Mouse (Mus musculus): ENCODE measurements at regions not wholly inside any gene's neighbourhood (a gene's known extent, or its start where the extent isn't known, plus 50 kb on each side); places are given as distances from the start of the nearest gene placed in this dataset.
A peak's percentile ranks its signal among the peaks of the same experiment; 100 is the strongest.

DNA sequence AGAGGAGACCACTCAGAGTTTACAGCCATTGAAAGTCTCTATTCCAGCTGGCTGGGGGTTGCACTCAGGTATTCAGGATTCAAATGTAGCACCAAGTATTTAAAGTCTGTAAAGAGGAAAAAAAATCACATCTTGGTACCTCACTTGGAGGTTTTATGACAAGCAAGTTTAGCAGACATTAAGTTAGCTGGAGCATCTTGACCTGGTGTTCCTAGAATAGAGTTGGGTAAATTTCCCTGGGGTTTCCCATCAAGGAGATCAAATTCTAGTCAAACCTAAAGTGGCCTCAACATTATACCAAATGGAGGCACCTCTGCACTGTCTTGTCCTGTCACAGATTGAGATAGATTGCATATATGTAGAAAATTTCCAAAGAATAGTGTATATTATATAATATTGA is 93.8 kb upstream of the Fndc3a start:
- DNase-seq (ENCODE audit: low spot score) = no peak
- H3K36me3 ChIP-seq (ENCODE audit: control insufficient read depth, insufficient read depth, low read length) = no peaks in the 10 kb centered on the region
- H3K27ac ChIP-seq (replicated peaks; ENCODE audit: low read depth, low read length) = no peak overlapping the region
- no peak for ATAC-seq (ENCODE audit: low FRiP score, low read depth)
- H3K27me3 ChIP-seq (ENCODE audit: control insufficient read depth, insufficient read depth, low read length) = no peaks in the 10 kb centered on the region
- no peak overlapping the region for H3K4me3 ChIP-seq (replicated peaks; ENCODE audit: low read length)
- H3K4me1 ChIP-seq (ENCODE audit: control insufficient read depth, insufficient read depth, low read length) = no peaks in the 10 kb centered on the region
- no peaks in the 10 kb centered on the region for H3K9me3 ChIP-seq (ENCODE audit: control insufficient read depth, low read length)
- no peak overlapping the region for H3K9ac ChIP-seq (ENCODE audit: low read depth, low read length, severe bottlenecking)
- H3K4me2 ChIP-seq (replicated peaks; ENCODE audit: low read depth, low read length, severe bottlenecking) = no peak overlapping the region
- no peak for TF ChIP-seq POLR2A (IDR thresholded peaks at IDR 0.05; ENCODE audit: borderline replicate concordance, extremely low read depth, insufficient read depth, insufficient read length)

- Histone ChIP-seq H3K9me3 (ENCODE audit: control insufficient read depth, low read length) (no peaks in the 10 kb centered on the region), H3K4me3 (replicated peaks; ENCODE audit: low read length) (no peak overlapping the region), H3K36me3 (ENCODE audit: control insufficient read depth, insufficient read depth, low read length) (no peaks in the 10 kb centered on the region), H3K27ac (replicated peaks; ENCODE audit: low read depth, low read length) (no peak overlapping the region), H3K4me2 (replicated peaks; ENCODE audit: low read depth, low read length, severe bottlenecking) (no peak overlapping the region), H3K27me3 (ENCODE audit: control insufficient read depth, insufficient read depth, low read length) (no peaks in the 10 kb centered on the region), H3K9ac (ENCODE audit: low read depth, low read length, severe bottlenecking) (no peak overlapping the region), H3K4me1 (ENCODE audit: control insufficient read depth, insufficient read depth, low read length) (no peaks in the 10 kb centered on the region)
- ATAC-seq (ENCODE audit: low FRiP score, low read depth) = no peak
- WGBS = 77% methylated on average over 3 of the region's 3 CpGs
- DNase-seq (ENCODE audit: low spot score) = no peak
- TF ChIP-seq POLR2A (IDR thresholded peaks at IDR 0.05; ENCODE audit: borderline replicate concordance, extremely low read depth, insufficient read depth, insufficient read length) = no peak
Measured at GRCm38 (mm10) chr14:72790654-72791053, 80.9 kb upstream of the Fndc3a start.

- Histone ChIP-seq H3K4me3 (replicated peaks; ENCODE audit: low read length) (no peak overlapping the region), H3K9me3 (ENCODE audit: control insufficient read depth, low read length) (no peaks in the 10 kb centered on the region), H3K36me3 (ENCODE audit: control insufficient read depth, insufficient read depth, low read length) (no peaks in the 10 kb centered on the region), H3K4me2 (replicated peaks; ENCODE audit: low read depth, low read length, severe bottlenecking) (no peak overlapping the region), H3K9ac (ENCODE audit: low read depth, low read length, severe bottlenecking) (no peak overlapping the region), H3K27ac (replicated peaks; ENCODE audit: low read depth, low read length) (no peak overlapping the region), H3K4me1 (ENCODE audit: control insufficient read depth, insufficient read depth, low read length) (no peaks in the 10 kb centered on the region), H3K27me3 (ENCODE audit: control insufficient read depth, insufficient read depth, low read length) (no peaks in the 10 kb centered on the region)
- no peak for TF ChIP-seq POLR2A (IDR thresholded peaks at IDR 0.05; ENCODE audit: borderline replicate concordance, extremely low read depth, insufficient read depth, insufficient read length)
- ATAC-seq (ENCODE audit: low FRiP score, low read depth) (no peak), DNase-seq (ENCODE audit: low spot score) (no peak)
- WGBS = 22% methylated on average over 3 of the region's 3 CpGs
Measured at GRCm38 (mm10) chr14:72786929-72787328, 77.1 kb upstream of the Fndc3a start.

- H3K27me3 ChIP-seq (ENCODE audit: control insufficient read depth, insufficient read depth, low read length) = no peaks in the 10 kb centered on the region
- DNase-seq (ENCODE audit: low spot score) (peak; percentile 8), ATAC-seq (ENCODE audit: low FRiP score, low read depth) (no peak)
- no peak overlapping the region for H3K9ac ChIP-seq (ENCODE audit: low read depth, low read length, severe bottlenecking)
- TF ChIP-seq POLR2A (IDR thresholded peaks at IDR 0.05; ENCODE audit: borderline replicate concordance, extremely low read depth, insufficient read depth, insufficient read length) = no peak
- WGBS = 48% methylated on average over 9 of the region's 9 CpGs
- no peaks in the 10 kb centered on the region for H3K36me3 ChIP-seq (ENCODE audit: control insufficient read depth, insufficient read depth, low read length)
- no peaks in the 10 kb centered on the region for H3K9me3 ChIP-seq (ENCODE audit: control insufficient read depth, low read length)
- H3K27ac ChIP-seq (replicated peaks; ENCODE audit: low read depth, low read length) = no peak overlapping the region
- H3K4me1 ChIP-seq (ENCODE audit: control insufficient read depth, insufficient read depth, low read length) = no peaks in the 10 kb centered on the region
- no peak overlapping the region for H3K4me2 ChIP-seq (replicated peaks; ENCODE audit: low read depth, low read length, severe bottlenecking)
- H3K4me3 ChIP-seq (replicated peaks; ENCODE audit: low read length) = no peak overlapping the region
Measured at GRCm38 (mm10) chr14:72783248-72783647, 73.4 kb upstream of the Fndc3a start.

- H3K36me3 ChIP-seq (ENCODE audit: control insufficient read depth, insufficient read depth, low read length) = no peaks in the 10 kb centered on the region
- no peak for TF ChIP-seq POLR2A (IDR thresholded peaks at IDR 0.05; ENCODE audit: borderline replicate concordance, extremely low read depth, insufficient read depth, insufficient read length)
- H3K4me1 ChIP-seq (ENCODE audit: control insufficient read depth, insufficient read depth, low read length) = no peaks in the 10 kb centered on the region
- H3K4me2 ChIP-seq (replicated peaks; ENCODE audit: low read depth, low read length, severe bottlenecking) = no peak overlapping the region
- H3K9ac ChIP-seq (ENCODE audit: low read depth, low read length, severe bottlenecking) = no peak overlapping the region
- H3K4me3 ChIP-seq (replicated peaks; ENCODE audit: low read length) = no peak overlapping the region
- H3K27ac ChIP-seq (replicated peaks; ENCODE audit: low read depth, low read length) = no peak overlapping the region
- DNase-seq (ENCODE audit: low spot score) = no peak
- no peaks in the 10 kb centered on the region for H3K27me3 ChIP-seq (ENCODE audit: control insufficient read depth, insufficient read depth, low read length)
- no peak for ATAC-seq (ENCODE audit: low FRiP score, low read depth)
- 82% methylated on average over 4 of the region's 4 CpGs for WGBS
- H3K9me3 ChIP-seq (ENCODE audit: control insufficient read depth, low read length) = no peaks in the 10 kb centered on the region
Measured at GRCm38 (mm10) chr14:72779446-72779845, 69.6 kb upstream of the Fndc3a start.

DNA sequence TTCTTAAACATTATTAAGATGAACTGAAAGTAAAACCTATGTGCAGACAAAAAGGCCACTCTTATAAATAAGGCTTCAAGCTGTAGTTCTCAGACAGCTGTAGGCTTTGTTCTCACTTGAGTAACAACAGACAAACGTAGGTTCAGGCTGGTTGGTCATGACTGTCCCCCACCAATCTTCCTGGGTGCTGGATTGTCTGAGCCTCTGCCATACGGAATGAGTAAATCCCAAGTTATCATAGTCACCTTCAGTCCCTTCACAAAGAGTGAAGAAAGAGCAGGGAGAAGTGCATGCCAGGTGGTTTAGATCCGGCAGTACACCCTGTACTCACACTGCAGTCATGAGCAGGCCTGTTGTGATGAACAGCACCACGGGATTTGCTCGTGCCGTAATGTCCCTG is 69.0 kb upstream of the Fndc3a start:
- TF ChIP-seq POLR2A (IDR thresholded peaks at IDR 0.05; ENCODE audit: borderline replicate concordance, extremely low read depth, insufficient read depth, insufficient read length) = no peak
- Histone ChIP-seq H3K36me3 (ENCODE audit: control insufficient read depth, insufficient read depth, low read length) (no peaks in the 10 kb centered on the region), H3K9me3 (ENCODE audit: control insufficient read depth, low read length) (no peaks in the 10 kb centered on the region), H3K9ac (ENCODE audit: low read depth, low read length, severe bottlenecking) (no peak overlapping the region), H3K4me1 (ENCODE audit: control insufficient read depth, insufficient read depth, low read length) (no peaks in the 10 kb centered on the region), H3K4me3 (replicated peaks; ENCODE audit: low read length) (no peak overlapping the region), H3K27me3 (ENCODE audit: control insufficient read depth, insufficient read depth, low read length) (no peaks in the 10 kb centered on the region), H3K27ac (replicated peaks; ENCODE audit: low read depth, low read length) (no peak overlapping the region), H3K4me2 (replicated peaks; ENCODE audit: low read depth, low read length, severe bottlenecking) (no peak overlapping the region)
- DNase-seq (ENCODE audit: low spot score) (no peak), ATAC-seq (ENCODE audit: low FRiP score, low read depth) (no peak)
- 83% methylated on average over 6 of the region's 6 CpGs for WGBS

All from limb, embryonic 14.5 days (tissue).